Mouse (Mus musculus) embryonic facial prominence, embryonic 14.5 days (tissue): ENCODE data around the gene 4930558K02Rik. TPM values are rescaled to one million over a fixed set of nuclear protein-coding genes. Genes with fewer than 3 reads are reported as not detected.
A peak's percentile ranks its signal among the peaks of the same experiment; 100 is the strongest.

Source experiments
- ATAC-seq: fragments of 200-750 bp; cut with Nextera tagmentation; 2 replicates; pipeline ENCODE4 v1.8.0; 2017; ENCODE audit warnings: low read depth, moderate number of reproducible peaks, moderate TSS enrichment
- DNase-seq: peaks from one replicate; pipeline ENCODE4 v3.0.0-alpha.2; 2015; ENCODE audit warnings: low spot score
- H3K27ac ChIP-seq: fragments of 300-500 bp; sonication (generic); replicated peaks from 2 replicates; pipeline ENCODE4 v1.5.1; 2014; ENCODE audit warnings: low read depth, mild to moderate bottlenecking, low read length, moderate library complexity
- H3K27me3 ChIP-seq: fragments of 300-500 bp; sonication (generic); replicated peaks from 2 replicates; pipeline ENCODE4 v1.6.1; 2014; ENCODE audit warnings: low read length; ENCODE audit not compliant: control insufficient read depth, insufficient read depth
- H3K36me3 ChIP-seq: fragments of 300-500 bp; sonication (generic); 2 replicates; pipeline ENCODE4 v1.6.1; 2014; ENCODE audit warnings: low read length, mixed read lengths; ENCODE audit not compliant: control insufficient read depth, insufficient read depth
- H3K4me1 ChIP-seq: fragments of 300-500 bp; sonication (generic); 2 replicates; pipeline ENCODE4 v1.6.1; 2014; ENCODE audit warnings: antibody characterized with exemption, low read length; ENCODE audit not compliant: control insufficient read depth, insufficient read depth
- H3K4me2 ChIP-seq: fragments of 300-500 bp; sonication (generic); 2 replicates; pipeline ENCODE4 v1.6.1; 2014; ENCODE audit warnings: low read depth, mild to moderate bottlenecking, low read length, moderate library complexity, mixed read lengths
- H3K4me3 ChIP-seq: fragments of 300-500 bp; sonication (generic); 2 replicates; pipeline ENCODE4 v1.5.1; 2014; ENCODE audit warnings: low read depth, mild to moderate bottlenecking, low read length
- H3K9ac ChIP-seq: fragments of 300-500 bp; sonication (generic); 2 replicates; pipeline ENCODE4 v1.6.1; 2014; ENCODE audit warnings: low read depth, mild to moderate bottlenecking, low read length, moderate library complexity, mixed read lengths
- H3K9me3 ChIP-seq: fragments of 300-500 bp; sonication (generic); 2 replicates; pipeline ENCODE4 v1.6.1; 2016; ENCODE audit warnings: low read length; ENCODE audit not compliant: control insufficient read depth
- WGBS: fragments of 180-500 bp; shearing (Covaris S2); extraction: QIAGEN DNeasy Blood & Tissue Kit; methylation state at CpG from one replicate; pipeline ENCODE4 v1.1.7; 2014; 5-methylcytosine and 5-hydroxymethylcytosine counted together
- polyA plus RNA-seq: library from polyadenylated mRNA; unstranded; fragments of >200 nt; fragmentation: Nextera tagmentation; extraction: Ambion mirVana; gene quantifications from 2 replicates; pipeline ENCODE4 v1.2.1, GENCODE M21; 2014

4930558K02Rik gene
- polyA plus RNA-seq, 1 experiment from 2014 or later: not detected

- H3K9me3 ChIP-seq: no peaks in the 10 kb centered on the region
- no peak overlapping the region for H3K9ac ChIP-seq
- H3K4me2 ChIP-seq: no peak overlapping the region
- DNase-seq: no peak
- no peaks in the 10 kb centered on the region for H3K36me3 ChIP-seq
- no peak overlapping the region for H3K4me3 ChIP-seq
- no peaks in the 10 kb centered on the region for H3K27me3 ChIP-seq
- no peak for ATAC-seq
- 69% methylated on average over 9 of the region's 9 CpGs for WGBS
- H3K27ac ChIP-seq: no peak overlapping the region
- peaks cover 7% of the 10 kb centered on the region for H3K4me1 ChIP-seq
Measured at GRCm38 (mm10) chr1:161920475-161921454, 58.7 kb downstream of the 4930558K02Rik start.

DNA sequence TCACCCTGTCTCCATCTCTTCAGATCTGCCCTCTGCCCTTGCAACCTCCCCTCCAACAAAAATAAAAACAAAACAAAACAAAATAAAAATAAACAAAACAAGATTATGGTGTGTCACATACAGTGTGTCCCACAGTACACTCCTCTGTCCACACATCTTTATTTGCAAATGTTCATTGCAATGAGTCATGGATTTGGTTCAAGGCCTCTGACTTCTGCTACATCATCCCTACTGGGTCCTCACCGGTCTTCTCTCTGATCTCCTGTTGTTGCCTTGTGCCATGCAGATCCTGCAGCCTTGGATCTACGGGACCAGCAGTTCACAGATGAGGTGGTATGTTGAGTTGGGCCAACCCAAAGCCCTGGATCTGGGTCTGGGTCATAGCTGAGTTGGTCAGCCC, 59.8 kb downstream of the 4930558K02Rik start:
- no peak overlapping the region for H3K27ac ChIP-seq
- no peak for ATAC-seq
- no peak overlapping the region for H3K4me3 ChIP-seq
- no peak for DNase-seq
- no peak overlapping the region for H3K4me2 ChIP-seq
- no peak overlapping the region for H3K9ac ChIP-seq
- 91% methylated on average over 2 of the region's 2 CpGs for WGBS
- no peaks in the 10 kb centered on the region for H3K9me3 ChIP-seq
- no peaks in the 10 kb centered on the region for H3K36me3 ChIP-seq
- peaks cover 7% of the 10 kb centered on the region for H3K4me1 ChIP-seq
- no peaks in the 10 kb centered on the region for H3K27me3 ChIP-seq

GRCm38 (mm10) chr1:161918682-161919372, 60.6 kb downstream of the 4930558K02Rik start:
- peak overlapping the region; percentile 12; the same call in 1 of the 2 replicates for H3K4me2 ChIP-seq
- ATAC-seq: peak; percentile 82
- H3K4me1 ChIP-seq: peaks cover 7% of the 10 kb centered on the region
- H3K36me3 ChIP-seq: no peaks in the 10 kb centered on the region
- WGBS: 34% methylated on average over 7 of the region's 7 CpGs
- DNase-seq: peak; percentile 66
- H3K4me3 ChIP-seq: no peak overlapping the region
- no peak overlapping the region for H3K9ac ChIP-seq
- no peaks in the 10 kb centered on the region for H3K27me3 ChIP-seq
- no peak overlapping the region for H3K27ac ChIP-seq
- H3K9me3 ChIP-seq: no peaks in the 10 kb centered on the region

DNA sequence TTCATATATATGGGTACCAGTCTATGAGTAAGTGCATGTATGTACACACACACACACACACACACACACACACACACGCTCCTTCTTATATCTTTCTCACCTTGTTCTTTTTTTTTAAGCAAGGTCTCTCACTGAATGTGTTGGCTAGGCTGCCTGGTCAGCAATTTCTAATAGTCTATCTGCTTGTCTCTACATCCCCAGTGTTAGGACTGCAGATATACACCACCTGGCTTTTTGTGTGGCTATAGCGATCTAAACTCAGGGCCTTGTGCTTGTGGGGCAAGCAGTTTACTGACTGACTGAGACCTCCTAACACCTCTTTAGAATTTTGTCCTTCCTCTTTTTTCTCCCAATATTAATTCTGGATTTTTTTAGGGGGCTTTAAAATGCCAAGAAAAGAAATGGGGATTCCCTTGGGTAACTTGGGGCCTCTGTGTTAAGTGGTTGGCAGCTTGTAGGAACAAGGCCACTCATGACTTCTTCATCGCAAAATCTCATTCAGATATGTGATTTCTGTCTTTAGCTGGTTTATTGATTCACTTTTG, 61.4 kb downstream of the 4930558K02Rik start:
- Histone ChIP-seq H3K9ac (no peak overlapping the region), H3K27me3 (no peaks in the 10 kb centered on the region), H3K4me3 (no peak overlapping the region), H3K27ac (no peak overlapping the region), H3K36me3 (no peaks in the 10 kb centered on the region), H3K4me1 (peaks cover 7% of the 10 kb centered on the region), H3K9me3 (no peaks in the 10 kb centered on the region), H3K4me2 (no peak overlapping the region)
- DNase-seq (no peak), ATAC-seq (no peak)
- 84% methylated on average over 3 of the region's 3 CpGs for whole genome bisulfite sequencing

DNA sequence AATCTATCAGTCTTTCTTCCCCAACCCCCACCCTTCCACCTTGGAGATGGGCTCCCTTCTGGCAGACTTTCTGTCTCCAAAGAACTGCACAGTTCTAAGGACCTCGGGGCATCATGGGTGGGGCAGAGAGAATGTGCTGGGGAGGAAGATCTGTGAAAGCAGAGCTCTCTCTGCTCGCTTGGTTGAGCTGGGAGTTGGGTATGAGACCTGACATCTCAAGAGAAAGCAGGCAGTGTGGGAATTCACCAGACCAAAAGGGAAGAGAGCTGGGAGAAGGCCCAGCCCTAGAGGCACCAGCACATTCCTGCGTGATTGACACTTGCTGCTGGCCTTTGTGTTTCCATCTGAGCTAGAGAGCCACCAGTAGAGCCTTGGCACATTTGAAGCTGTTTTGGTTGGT, 63.4 kb downstream of the 4930558K02Rik start:
- Histone ChIP-seq H3K27ac (no peak overlapping the region), H3K27me3 (no peaks in the 10 kb centered on the region), H3K36me3 (no peaks in the 10 kb centered on the region), H3K4me2 (no peak overlapping the region), H3K9ac (no peak overlapping the region), H3K4me3 (no peak overlapping the region), H3K9me3 (no peaks in the 10 kb centered on the region), H3K4me1 (peaks cover 7% of the 10 kb centered on the region)
- ATAC-seq: peak; percentile 53; the same call in 1 of the 2 replicates
- 32% methylated on average over 3 of the region's 3 CpGs for WGBS
- DNase-seq: peak; percentile 67

DNA sequence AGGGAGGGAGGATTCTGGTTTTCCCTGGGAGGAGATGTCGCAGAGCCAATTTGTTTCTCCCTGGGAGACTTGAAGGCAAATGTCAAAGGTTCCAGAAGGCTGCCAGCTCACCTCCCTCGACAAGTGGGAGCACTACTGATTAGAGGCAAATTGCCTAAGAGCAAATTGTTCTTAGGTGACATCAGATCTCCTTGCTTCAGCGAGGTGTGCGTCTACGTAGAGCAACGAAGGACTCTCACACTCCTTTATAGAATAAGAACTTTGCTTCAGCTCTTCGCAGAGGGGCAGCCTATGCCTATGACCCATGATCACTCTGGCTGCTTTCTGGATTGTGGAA, 65.8 kb downstream of the 4930558K02Rik start:
- Histone ChIP-seq H3K9ac (no peak overlapping the region), H3K27ac (no peak overlapping the region), H3K4me2 (no peak overlapping the region), H3K36me3 (no peaks in the 10 kb centered on the region), H3K27me3 (no peaks in the 10 kb centered on the region), H3K4me1 (peaks cover 3% of the 10 kb centered on the region), H3K4me3 (no peak overlapping the region), H3K9me3 (no peaks in the 10 kb centered on the region)
- no peak for DNase-seq
- 51% methylated on average over 7 of the region's 7 CpGs for WGBS
- ATAC-seq: no peak

GRCm38 (mm10) chr1:161912940-161913647, 66.3 kb downstream of the 4930558K02Rik start:
- no peak overlapping the region for H3K27ac ChIP-seq
- DNase-seq (no peak), ATAC-seq (no peak)
- no peaks in the 10 kb centered on the region; the same call in 1 of the 2 replicates for H3K4me1 ChIP-seq
- H3K27me3 ChIP-seq: no peaks in the 10 kb centered on the region
- H3K4me3 ChIP-seq: no peak overlapping the region
- no peaks in the 10 kb centered on the region for H3K36me3 ChIP-seq
- H3K9me3 ChIP-seq: no peaks in the 10 kb centered on the region
- no peak overlapping the region for H3K9ac ChIP-seq
- H3K4me2 ChIP-seq: no peak overlapping the region
- WGBS: 63% methylated on average over 4 of the region's 4 CpGs

DNA sequence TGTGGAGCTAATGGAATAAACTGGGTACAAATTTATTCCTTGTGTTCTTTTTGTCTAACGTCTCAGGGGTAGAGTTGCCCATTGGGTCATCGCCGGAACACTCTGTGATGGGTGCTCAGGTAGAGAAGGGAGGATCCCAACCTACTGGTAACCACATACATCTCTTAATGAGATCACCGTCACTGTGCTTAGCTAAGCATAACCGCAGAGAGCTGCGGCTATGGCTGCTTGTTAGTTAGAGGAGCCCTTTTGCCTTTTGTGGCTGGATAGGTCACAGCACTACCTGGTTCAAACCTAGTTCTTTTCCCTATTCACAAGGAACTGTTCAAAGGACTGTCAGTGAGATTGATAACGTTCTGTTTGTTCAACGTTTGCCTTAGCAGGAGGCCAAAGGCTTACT, 70.4 kb downstream of the 4930558K02Rik start:
- DNase-seq: no peak
- Histone ChIP-seq H3K4me2 (no peak overlapping the region), H3K27me3 (no peaks in the 10 kb centered on the region), H3K4me1 (no peaks in the 10 kb centered on the region; the same call in 1 of the 2 replicates), H3K36me3 (no peaks in the 10 kb centered on the region), H3K9me3 (no peaks in the 10 kb centered on the region), H3K27ac (no peak overlapping the region), H3K4me3 (no peak overlapping the region), H3K9ac (no peak overlapping the region)
- no peak for ATAC-seq
- WGBS: 80% methylated on average over 8 of the region's 8 CpGs
